Mouse (Mus musculus) forebrain, embryonic 11.5 days (tissue): ENCODE results near the gene Stpg4. TPM values are rescaled to one million over a fixed set of nuclear protein-coding genes. Genes with fewer than 3 reads are reported as not detected.

Experiments
- ATAC-seq: fragments of 200-750 bp; cut with Nextera tagmentation; replicated peaks from 2 replicates; pipeline ENCODE4 v1.8.0; 2017; ENCODE audit warnings: moderate TSS enrichment; ENCODE audit not compliant: low FRiP score
- DNase-seq: peaks from one replicate; pipeline ENCODE4 v3.0.0-alpha.2; 2017; ENCODE audit warnings: low spot score
- H3K27ac ChIP-seq: fragments of 300-500 bp; sonication (generic); 2 replicates; pipeline ENCODE4 v1.5.1; 2014; ENCODE audit warnings: low read depth, low read length
- H3K27me3 ChIP-seq: fragments of 300-500 bp; sonication (generic); 2 replicates; pipeline ENCODE4 v1.6.1; 2014; ENCODE audit warnings: mild to moderate bottlenecking, low read length, mixed read lengths; ENCODE audit not compliant: control insufficient read depth, insufficient read depth
- H3K36me3 ChIP-seq: fragments of 300-500 bp; sonication (generic); 2 replicates; pipeline ENCODE4 v1.6.1; 2014; ENCODE audit warnings: mild to moderate bottlenecking, low read length, moderate library complexity, mixed read lengths; ENCODE audit not compliant: control insufficient read depth, insufficient read depth
- H3K4me1 ChIP-seq: fragments of 300-500 bp; sonication (generic); replicated peaks from 2 replicates; pipeline ENCODE4 v1.6.1; 2014; ENCODE audit warnings: low read length, mixed read lengths; ENCODE audit not compliant: control insufficient read depth, insufficient read depth
- H3K4me2 ChIP-seq: fragments of 300-500 bp; sonication (generic); 2 replicates; pipeline ENCODE4 v1.6.1; 2014; ENCODE audit warnings: low read depth, mild to moderate bottlenecking, low read length, moderate library complexity, mixed read lengths; ENCODE audit not compliant: severe bottlenecking
- H3K4me3 ChIP-seq: fragments of 300-500 bp; sonication (generic); 2 replicates; pipeline ENCODE4 v1.5.1; 2014; ENCODE audit warnings: low read depth, low read length
- H3K9ac ChIP-seq: fragments of 300-500 bp; sonication (generic); 2 replicates; pipeline ENCODE4 v1.6.1; 2014; ENCODE audit warnings: low read length
- H3K9me3 ChIP-seq: fragments of 300-500 bp; sonication (generic); 2 replicates; pipeline ENCODE4 v1.6.1; 2016; ENCODE audit warnings: low read length, mixed read lengths; ENCODE audit not compliant: control insufficient read depth
- WGBS: fragments of 180-500 bp; shearing (Covaris S2); extraction: QIAGEN DNeasy Blood & Tissue Kit; methylation state at CpG from one replicate; pipeline ENCODE4 v1.1.7; 2014; 5-methylcytosine and 5-hydroxymethylcytosine counted together
- polyA plus RNA-seq: library from polyadenylated mRNA; unstranded; fragments of >200 nt; fragmentation: Nextera tagmentation; extraction: Ambion mirVana; gene quantifications from 2 replicates; pipeline ENCODE4 v1.2.1, GENCODE M21; 2014

The Stpg4 gene
- polyA plus RNA-seq, 1 experiment from 2014 or later, result not detected

DNA sequence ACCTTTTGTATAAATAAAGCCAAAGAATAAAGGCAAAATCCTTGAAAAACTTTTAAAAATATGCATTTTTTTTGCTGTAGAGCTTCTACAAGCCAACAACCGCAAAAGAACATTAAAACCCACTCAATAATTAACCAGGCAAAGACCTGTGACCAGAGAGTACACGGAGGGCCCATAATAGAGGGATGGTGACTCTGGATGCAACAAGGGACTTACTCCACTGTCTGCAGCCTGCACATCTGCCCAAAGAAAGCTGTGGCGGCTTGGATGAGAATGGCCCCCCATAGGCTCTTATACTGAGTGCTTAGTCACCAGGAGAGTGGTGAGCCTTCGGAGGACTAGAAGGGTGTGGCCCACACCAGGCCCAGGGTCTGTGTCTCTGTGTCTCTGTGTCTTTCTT is 24.1 kb downstream of the Stpg4 start:
- ATAC-seq, result no peak
- no peaks in the 10 kb centered on the region for H3K27me3 ChIP-seq
- 83% methylated on average over 4 of the region's 4 CpGs for WGBS
- H3K4me1 ChIP-seq, result no peaks in the 10 kb centered on the region; the same call in 1 of the 2 replicates
- H3K9ac ChIP-seq, result no peak overlapping the region
- DNase-seq, result no peak
- H3K36me3 ChIP-seq, result no peaks in the 10 kb centered on the region
- H3K4me2 ChIP-seq, result no peak overlapping the region
- no peak overlapping the region for H3K27ac ChIP-seq
- H3K4me3 ChIP-seq, result no peak overlapping the region
- H3K9me3 ChIP-seq, result no peaks in the 10 kb centered on the region

DNA sequence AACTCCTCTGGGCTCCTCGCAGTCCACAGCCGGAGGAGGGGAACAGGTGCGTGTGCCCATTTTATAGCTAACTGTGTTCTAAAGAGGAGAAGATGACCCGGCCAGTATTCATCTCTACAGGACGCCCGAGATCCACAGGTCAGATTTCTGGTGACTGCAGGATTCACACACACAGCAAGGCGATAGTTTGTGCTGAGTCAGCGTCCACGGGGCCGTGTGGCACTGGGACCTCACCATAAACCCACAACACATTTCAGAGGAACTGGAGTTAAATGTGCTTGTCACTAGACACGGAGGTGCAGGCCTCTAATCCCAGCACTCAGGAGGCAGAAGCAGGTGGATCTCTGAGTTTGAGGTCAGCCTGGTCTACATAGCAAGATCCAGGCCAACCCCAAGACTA is 25.1 kb downstream of the Stpg4 start:
- Histone ChIP-seq H3K27ac (no peak overlapping the region), H3K4me3 (no peak overlapping the region), H3K4me2 (no peak overlapping the region), H3K36me3 (no peaks in the 10 kb centered on the region), H3K27me3 (no peaks in the 10 kb centered on the region), H3K9me3 (no peaks in the 10 kb centered on the region), H3K4me1 (no peaks in the 10 kb centered on the region; the same call in 1 of the 2 replicates), H3K9ac (no peak overlapping the region)
- no peak for DNase-seq
- no peak for ATAC-seq
- WGBS, result 90% methylated on average over 11 of the region's 11 CpGs

DNA sequence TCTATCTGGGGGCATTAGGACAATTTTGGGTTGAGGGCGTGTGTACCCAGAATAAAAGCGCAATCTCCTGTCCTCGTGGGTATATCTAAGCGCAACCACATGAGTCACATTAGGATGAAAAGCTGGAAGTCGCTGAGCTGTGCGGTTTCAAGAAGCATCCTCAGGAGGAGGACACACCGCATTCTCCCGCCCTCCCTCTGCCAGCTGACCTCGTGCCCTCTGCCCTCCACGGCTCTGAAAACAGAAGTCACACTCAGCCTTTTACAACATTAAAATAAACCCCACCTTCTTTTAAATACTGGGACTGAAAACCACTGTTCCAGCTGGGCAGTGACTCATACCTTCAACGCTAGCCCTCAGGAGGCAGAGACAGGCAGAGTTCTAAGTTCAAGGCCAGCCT is 30.5 kb downstream of the Stpg4 start:
- 78% methylated on average over 11 of the region's 11 CpGs for WGBS
- Histone ChIP-seq H3K4me3 (no peak overlapping the region), H3K36me3 (no peaks in the 10 kb centered on the region), H3K27ac (no peak overlapping the region), H3K4me2 (no peak overlapping the region), H3K4me1 (no peaks in the 10 kb centered on the region; the same call in 1 of the 2 replicates), H3K9ac (no peak overlapping the region), H3K9me3 (no peaks in the 10 kb centered on the region), H3K27me3 (no peaks in the 10 kb centered on the region)
- DNase-seq, result no peak
- ATAC-seq, result no peak

DNA sequence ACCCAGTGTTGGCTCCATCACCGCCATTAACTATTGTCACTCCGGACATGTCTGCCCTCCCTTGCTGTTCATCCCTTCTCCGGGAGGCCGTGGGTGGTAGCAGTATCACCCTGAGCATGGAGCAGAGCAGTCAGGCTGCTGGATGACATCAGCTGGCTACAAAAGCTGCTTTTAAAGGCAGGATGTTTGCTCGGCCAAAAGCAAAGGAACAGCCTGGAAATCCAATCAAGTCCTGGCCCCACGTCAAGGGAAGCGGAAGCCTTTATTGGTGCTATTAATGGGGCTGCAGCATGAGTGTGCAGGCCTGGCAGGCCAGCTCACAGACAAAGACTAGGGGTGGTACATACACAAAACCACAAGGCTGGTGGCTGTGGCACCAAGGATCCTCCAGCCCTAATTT is 36.3 kb downstream of the Stpg4 start:
- no peak for ATAC-seq
- 66% methylated on average over 7 of the region's 7 CpGs for WGBS

DNA sequence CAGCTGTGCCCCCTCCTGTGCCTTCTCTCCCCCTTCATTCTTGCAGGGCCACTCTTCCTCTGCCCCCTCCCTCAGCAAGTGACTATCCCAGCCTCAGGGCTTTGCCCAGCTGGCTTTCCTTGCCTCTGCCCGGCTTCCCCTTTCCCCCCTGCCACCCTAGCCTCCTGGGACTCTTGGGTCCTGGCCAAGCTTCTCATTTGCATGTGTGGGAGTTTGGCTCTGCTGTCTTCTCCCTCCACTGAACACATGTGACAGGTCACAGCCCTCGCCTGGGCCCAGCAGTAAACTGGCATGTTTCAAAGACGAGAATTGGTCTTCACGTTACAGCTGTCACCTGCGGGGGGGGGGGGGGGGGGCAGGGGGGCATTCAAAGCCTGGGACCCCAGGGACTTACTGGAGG is 40.5 kb downstream of the Stpg4 start:
- no peaks in the 10 kb centered on the region for H3K27me3 ChIP-seq
- H3K4me2 ChIP-seq, result no peak overlapping the region
- no peaks in the 10 kb centered on the region for H3K36me3 ChIP-seq
- H3K9me3 ChIP-seq, result no peaks in the 10 kb centered on the region
- no peaks in the 10 kb centered on the region for H3K4me1 ChIP-seq
- WGBS, result 69% methylated on average over 5 of the region's 5 CpGs
- H3K9ac ChIP-seq, result no peak overlapping the region
- ATAC-seq (no peak), DNase-seq (no peak)
- H3K4me3 ChIP-seq, result no peak overlapping the region
- no peak overlapping the region for H3K27ac ChIP-seq

More for the DNA sequence above, 36.3 kb downstream of the Stpg4 start:
- Histone ChIP-seq H3K27ac (no peak overlapping the region), H3K9ac (no peak overlapping the region), H3K4me3 (no peak overlapping the region), H3K4me2 (no peak overlapping the region), H3K36me3 (no peaks in the 10 kb centered on the region), H3K9me3 (no peaks in the 10 kb centered on the region), H3K4me1 (no peaks in the 10 kb centered on the region), H3K27me3 (no peaks in the 10 kb centered on the region)
- DNase-seq, result peak; percentile 48

DNA sequence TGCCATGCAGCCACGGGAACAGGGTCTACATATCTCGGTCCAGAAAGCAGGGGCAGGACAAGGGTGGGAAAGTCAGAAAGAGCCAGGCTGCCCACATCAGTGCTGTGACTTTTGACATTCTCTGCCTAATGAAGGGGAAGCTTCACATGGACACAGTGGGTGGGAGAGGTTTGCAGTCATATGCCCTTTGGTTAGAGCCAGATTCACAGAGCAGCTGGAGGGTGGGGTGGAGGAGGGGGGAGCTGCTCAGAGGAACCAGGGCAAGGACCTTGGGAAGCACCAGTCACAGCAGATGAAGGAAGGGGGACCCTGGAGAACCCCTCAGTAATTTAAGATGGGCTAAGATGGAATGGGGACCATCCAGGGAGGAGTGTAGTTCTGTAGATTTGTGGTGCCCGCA is 41.7 kb downstream of the Stpg4 start:
- no peaks in the 10 kb centered on the region for H3K4me1 ChIP-seq
- 80% methylated on average over 3 of the region's 3 CpGs for WGBS
- H3K36me3 ChIP-seq, result no peaks in the 10 kb centered on the region
- no peak overlapping the region for H3K4me2 ChIP-seq
- no peaks in the 10 kb centered on the region for H3K9me3 ChIP-seq
- DNase-seq (no peak), ATAC-seq (no peak)
- H3K4me3 ChIP-seq, result no peak overlapping the region
- no peak overlapping the region for H3K9ac ChIP-seq
- no peak overlapping the region for H3K27ac ChIP-seq
- no peaks in the 10 kb centered on the region for H3K27me3 ChIP-seq

DNA sequence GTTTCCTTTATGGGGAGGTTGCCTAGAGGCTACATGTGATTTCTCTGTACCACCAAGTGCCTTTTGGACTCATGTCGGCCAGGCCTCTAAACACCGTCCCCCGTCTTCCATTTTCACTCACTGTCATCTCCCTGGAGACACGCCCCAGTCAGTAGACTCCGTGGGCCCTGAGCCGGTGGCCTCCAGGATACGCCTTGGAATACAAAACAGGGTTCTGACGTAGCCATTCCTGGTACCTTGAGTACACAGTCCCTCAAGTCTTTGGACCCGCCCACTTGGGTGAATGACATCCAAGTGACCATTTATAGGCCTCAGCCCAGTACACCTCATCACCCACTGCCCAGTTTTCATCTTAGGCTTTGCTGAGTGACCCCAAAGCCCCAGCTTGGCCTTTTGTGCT is 46.9 kb downstream of the Stpg4 start:
- Histone ChIP-seq H3K4me1 (peaks cover 17% of the 10 kb centered on the region), H3K27ac (no peak overlapping the region), H3K27me3 (no peaks in the 10 kb centered on the region), H3K4me3 (no peak overlapping the region), H3K9me3 (no peaks in the 10 kb centered on the region), H3K9ac (no peak overlapping the region), H3K4me2 (no peak overlapping the region), H3K36me3 (no peaks in the 10 kb centered on the region)
- WGBS, result 90% methylated on average over 9 of the region's 9 CpGs
- DNase-seq (no peak), ATAC-seq (no peak)

DNA sequence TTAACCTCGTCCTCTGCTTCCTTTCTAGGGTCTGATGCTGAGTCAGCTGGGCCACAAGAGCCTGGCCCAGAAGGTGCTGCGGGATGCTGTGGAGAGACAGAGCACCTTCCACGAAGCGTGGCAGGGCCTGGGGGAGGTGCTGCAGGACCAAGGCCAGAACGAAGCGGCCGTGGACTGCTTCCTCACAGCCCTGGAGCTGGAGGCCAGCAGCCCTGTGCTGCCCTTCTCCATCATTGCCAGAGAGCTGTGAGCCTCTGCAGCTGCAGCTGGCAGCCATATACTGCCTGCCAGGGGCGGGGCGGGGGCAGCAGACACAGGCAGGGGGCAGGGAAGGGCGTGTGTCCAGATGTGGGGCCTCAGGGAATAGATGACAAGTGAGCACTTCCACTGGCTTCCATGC is 47.7 kb downstream of the Stpg4 start:
- Histone ChIP-seq H3K4me2 (no peak overlapping the region), H3K36me3 (no peaks in the 10 kb centered on the region), H3K27me3 (no peaks in the 10 kb centered on the region), H3K4me3 (no peak overlapping the region), H3K4me1 (peaks cover 17% of the 10 kb centered on the region), H3K9ac (no peak overlapping the region), H3K9me3 (no peaks in the 10 kb centered on the region), H3K27ac (no peak overlapping the region)
- no peak for ATAC-seq
- WGBS, result 58% methylated on average over 10 of the region's 10 CpGs
- no peak for DNase-seq

DNA sequence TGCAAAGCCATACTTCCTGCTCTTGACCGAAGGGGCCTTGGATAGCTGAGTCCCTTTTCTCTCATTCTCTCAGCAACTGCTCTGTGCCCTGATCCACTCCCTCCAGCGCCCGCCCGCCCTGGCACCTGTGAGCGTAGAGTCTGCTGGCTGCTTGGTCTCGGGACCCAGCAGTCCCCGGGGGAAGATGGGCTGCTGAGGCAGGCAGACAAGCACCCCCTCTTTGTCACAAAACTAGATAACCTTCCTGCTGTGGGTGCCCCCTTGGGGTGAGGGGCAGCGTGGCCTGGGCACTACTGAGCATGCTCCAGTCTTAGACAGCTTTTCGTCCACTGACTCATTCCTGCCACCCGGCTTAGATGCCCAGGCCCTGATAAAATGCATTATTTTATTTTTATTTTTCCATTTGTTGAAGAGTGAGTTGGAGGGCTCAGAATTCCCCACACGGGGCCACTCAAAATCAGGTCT is 48.3 kb downstream of the Stpg4 start:
- Histone ChIP-seq H3K4me2 (no peak overlapping the region), H3K27me3 (no peaks in the 10 kb centered on the region), H3K4me1 (peaks cover 17% of the 10 kb centered on the region), H3K4me3 (no peak overlapping the region), H3K36me3 (no peaks in the 10 kb centered on the region), H3K9ac (peak overlapping the region; percentile 23; the same call in 1 of the 2 replicates), H3K9me3 (no peaks in the 10 kb centered on the region), H3K27ac (no peak overlapping the region; the same call in 1 of the 2 replicates)
- no peak for DNase-seq
- ATAC-seq, result no peak
- WGBS, result 81% methylated on average over 11 of the region's 11 CpGs
